Mouse (Mus musculus): ENCODE measurements around the gene Gm37240. TPM values are rescaled to one million over a fixed set of nuclear protein-coding genes. Genes with fewer than 3 reads are reported as not detected.

Gm37240 gene
- polyA plus RNA-seq, 1 experiment from 2014 or later = 0.67 TPM

DNA sequence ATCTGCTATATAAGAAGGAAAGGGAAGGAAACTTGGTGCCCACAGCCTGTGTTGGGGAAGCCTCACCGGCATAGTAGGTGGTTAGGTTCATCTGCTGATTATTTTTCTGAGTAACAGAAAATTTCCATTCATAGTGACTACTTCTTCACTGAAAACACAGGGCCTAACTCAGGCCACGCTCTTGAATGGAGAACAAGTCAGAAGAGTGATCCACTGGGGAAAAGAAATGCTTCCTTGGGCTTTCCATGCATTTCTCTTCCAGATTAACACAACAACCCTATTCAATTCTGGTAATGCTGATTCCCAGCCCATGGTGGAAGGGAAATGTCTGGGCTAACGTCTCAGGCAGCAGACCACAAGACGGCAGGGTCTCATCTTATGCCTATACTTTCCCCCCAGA is 188.8 kb downstream of the Gm37240 start:
- peak; percentile 4 for DNase-seq (ENCODE audit: low spot score, missing footprints)
- Histone ChIP-seq H3K9me3 (ENCODE audit: control insufficient read depth, low read length) (no peaks in the 10 kb centered on the region), H3K9ac (ENCODE audit: low read length) (no peak overlapping the region), H3K27ac (ENCODE audit: low read depth, low read length) (no peak overlapping the region), H3K4me1 (ENCODE audit: control insufficient read depth, insufficient read depth, low read length) (no peaks in the 10 kb centered on the region), H3K4me3 (ENCODE audit: low read depth, low read length) (no peak overlapping the region), H3K36me3 (ENCODE audit: control insufficient read depth, insufficient read depth, low read length) (no peaks in the 10 kb centered on the region), H3K27me3 (ENCODE audit: control insufficient read depth, insufficient read depth, low read length) (no peaks in the 10 kb centered on the region), H3K4me2 (no peak overlapping the region)
- ATAC-seq (ENCODE audit: low FRiP score) = no peak
- WGBS = 81% methylated on average over 4 of the region's 4 CpGs

DNA sequence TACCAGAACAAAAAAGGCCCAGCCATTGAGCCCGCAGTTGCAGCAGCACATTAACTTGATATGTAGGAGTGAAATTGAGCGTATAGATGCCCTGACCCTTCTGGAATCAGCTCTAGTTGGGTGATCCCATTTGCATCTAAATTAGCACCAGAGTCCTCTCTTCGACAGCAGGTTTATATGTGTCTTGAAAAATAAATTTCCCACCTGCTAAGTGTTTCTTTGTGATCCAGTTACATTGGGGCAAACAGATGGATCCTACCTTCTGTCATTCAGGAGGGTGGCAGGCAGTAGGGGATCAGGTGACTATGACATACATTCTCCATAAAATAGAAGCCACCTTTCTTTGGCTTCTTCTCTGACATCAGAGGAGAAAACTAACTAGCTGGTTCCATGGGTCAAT is 192.3 kb downstream of the Gm37240 start:
- ATAC-seq (ENCODE audit: low FRiP score) = no peak
- peak; percentile 14 for DNase-seq (ENCODE audit: low spot score, missing footprints)
- 78% methylated on average over 3 of the region's 3 CpGs for WGBS

DNA sequence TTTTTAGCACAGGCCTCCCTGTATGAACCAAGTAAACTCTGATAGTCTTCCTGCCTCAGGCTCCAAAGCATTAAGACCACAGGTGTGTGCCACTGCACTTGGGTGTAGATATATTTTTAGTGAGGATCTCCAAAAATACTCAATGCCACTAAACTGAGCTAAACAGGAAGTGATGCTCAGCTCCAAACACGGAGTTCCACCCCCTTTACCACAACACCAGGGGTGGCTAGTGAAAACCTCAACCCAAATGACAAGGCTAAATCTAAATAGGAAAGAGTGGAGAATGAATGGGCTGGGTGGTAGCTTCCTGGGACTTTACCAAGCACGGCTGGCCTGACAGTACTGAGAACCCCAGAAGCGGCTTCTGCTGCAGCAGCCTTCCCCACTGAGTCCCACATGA is 194.3 kb downstream of the Gm37240 start:
- 45% methylated on average over 3 of the region's 3 CpGs for WGBS
- no peak overlapping the region for H3K27ac ChIP-seq (ENCODE audit: low read depth, low read length)
- H3K27me3 ChIP-seq (ENCODE audit: control insufficient read depth, insufficient read depth, low read length) = no peaks in the 10 kb centered on the region
- no peak overlapping the region for H3K4me3 ChIP-seq (ENCODE audit: low read depth, low read length)
- DNase-seq (ENCODE audit: low spot score, missing footprints) = no peak
- H3K9me3 ChIP-seq (ENCODE audit: control insufficient read depth, low read length) = no peaks in the 10 kb centered on the region
- H3K36me3 ChIP-seq (ENCODE audit: control insufficient read depth, insufficient read depth, low read length) = no peaks in the 10 kb centered on the region
- H3K4me1 ChIP-seq (ENCODE audit: control insufficient read depth, insufficient read depth, low read length) = no peaks in the 10 kb centered on the region
- H3K4me2 ChIP-seq = no peak overlapping the region
- H3K9ac ChIP-seq (ENCODE audit: low read length) = no peak overlapping the region
- ATAC-seq (ENCODE audit: low FRiP score) = no peak

More for the DNA sequence above, 192.3 kb downstream of the Gm37240 start:
- Histone ChIP-seq H3K4me1 (ENCODE audit: control insufficient read depth, insufficient read depth, low read length) (no peaks in the 10 kb centered on the region), H3K4me2 (no peak overlapping the region), H3K36me3 (ENCODE audit: control insufficient read depth, insufficient read depth, low read length) (no peaks in the 10 kb centered on the region), H3K9me3 (ENCODE audit: control insufficient read depth, low read length) (no peaks in the 10 kb centered on the region), H3K27ac (ENCODE audit: low read depth, low read length) (no peak overlapping the region), H3K9ac (ENCODE audit: low read length) (no peak overlapping the region), H3K27me3 (ENCODE audit: control insufficient read depth, insufficient read depth, low read length) (no peaks in the 10 kb centered on the region), H3K4me3 (ENCODE audit: low read depth, low read length) (no peak overlapping the region)

DNA sequence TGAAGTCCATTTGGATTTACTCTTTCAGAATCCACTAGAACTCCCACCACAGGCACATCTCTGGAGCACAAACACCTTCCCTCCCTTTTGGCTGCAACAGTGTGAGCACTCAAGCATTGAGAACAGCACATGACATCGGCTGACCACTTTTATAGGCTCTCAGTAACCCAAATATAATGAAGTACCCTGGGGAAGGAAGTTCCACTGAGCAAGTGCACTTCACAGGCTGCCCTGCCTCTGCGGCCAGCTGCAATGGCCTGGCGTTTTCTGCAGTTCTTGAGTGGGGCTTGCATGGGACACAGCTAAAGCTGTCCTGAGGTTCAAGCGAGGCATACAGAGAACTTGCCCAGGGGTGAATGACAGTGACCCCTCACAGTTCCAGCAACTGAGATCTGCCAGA is 196.2 kb downstream of the Gm37240 start:
- 68% methylated on average over 4 of the region's 4 CpGs for WGBS
- Histone ChIP-seq H3K4me3 (ENCODE audit: low read depth, low read length) (no peak overlapping the region), H3K27me3 (ENCODE audit: control insufficient read depth, insufficient read depth, low read length) (no peaks in the 10 kb centered on the region)

DNA sequence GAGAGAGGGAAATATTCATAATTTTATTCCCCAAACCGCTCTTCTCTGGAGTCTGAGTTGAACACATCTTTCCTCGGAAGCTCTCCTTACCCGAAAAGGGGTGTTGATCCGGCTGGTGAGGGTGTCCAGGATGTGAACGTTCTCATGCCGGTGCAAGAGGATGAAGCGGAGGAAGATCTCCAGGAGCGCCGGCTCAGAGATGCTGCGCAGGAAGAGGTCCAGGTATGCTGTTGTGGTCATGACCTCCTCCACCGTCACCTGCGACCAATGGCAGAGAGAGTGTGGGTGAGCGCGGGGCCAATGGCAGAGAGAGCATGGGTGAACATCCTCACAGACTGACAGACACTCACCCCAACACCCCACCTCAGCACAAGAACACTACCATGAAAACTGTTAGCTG is 199.0 kb downstream of the Gm37240 start:
- Histone ChIP-seq H3K27ac (ENCODE audit: low read depth, low read length) (no peak overlapping the region), H3K27me3 (ENCODE audit: control insufficient read depth, insufficient read depth, low read length) (no peaks in the 10 kb centered on the region), H3K36me3 (ENCODE audit: control insufficient read depth, insufficient read depth, low read length) (no peaks in the 10 kb centered on the region), H3K4me2 (no peak overlapping the region), H3K4me1 (ENCODE audit: control insufficient read depth, insufficient read depth, low read length) (no peaks in the 10 kb centered on the region), H3K9me3 (ENCODE audit: control insufficient read depth, low read length) (no peaks in the 10 kb centered on the region), H3K4me3 (ENCODE audit: low read depth, low read length) (no peak overlapping the region), H3K9ac (ENCODE audit: low read length) (no peak overlapping the region)
- DNase-seq (ENCODE audit: low spot score, missing footprints) = no peak
- ATAC-seq (ENCODE audit: low FRiP score) = no peak
- 94% methylated on average over 14 of the region's 14 CpGs for WGBS

More for the DNA sequence above, 196.2 kb downstream of the Gm37240 start:
- no peaks in the 10 kb centered on the region for H3K4me1 ChIP-seq (ENCODE audit: control insufficient read depth, insufficient read depth, low read length)
- no peak overlapping the region for H3K9ac ChIP-seq (ENCODE audit: low read length)
- H3K27ac ChIP-seq (ENCODE audit: low read depth, low read length) = no peak overlapping the region
- DNase-seq (ENCODE audit: low spot score, missing footprints) (peak; percentile 79), ATAC-seq (ENCODE audit: low FRiP score) (no peak)
- no peaks in the 10 kb centered on the region for H3K36me3 ChIP-seq (ENCODE audit: control insufficient read depth, insufficient read depth, low read length)
- no peaks in the 10 kb centered on the region for H3K9me3 ChIP-seq (ENCODE audit: control insufficient read depth, low read length)
- H3K4me2 ChIP-seq = no peak overlapping the region

DNA sequence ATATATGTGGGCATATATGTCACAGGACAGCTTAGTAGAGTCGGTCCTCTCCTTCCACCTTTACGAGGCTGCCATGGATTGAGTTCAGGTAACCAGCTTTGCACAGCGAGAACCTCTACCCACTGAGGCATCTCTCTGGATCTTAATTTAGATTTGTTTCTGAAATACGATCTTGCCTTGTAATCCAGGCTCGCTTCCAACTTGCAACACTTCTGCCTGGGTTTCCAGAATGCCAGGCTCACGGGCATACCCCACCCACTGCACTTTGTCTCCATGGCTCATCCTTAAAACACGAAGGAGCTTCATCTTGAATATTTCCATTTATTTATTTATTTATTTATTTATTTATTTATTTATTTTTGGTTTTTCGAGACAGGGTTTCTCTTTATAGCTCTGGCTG is 202.0 kb downstream of the Gm37240 start:
- ATAC-seq (ENCODE audit: low FRiP score) = no peak
- DNase-seq (ENCODE audit: low spot score, missing footprints) = peak; percentile 17
- Histone ChIP-seq H3K27me3 (ENCODE audit: control insufficient read depth, insufficient read depth, low read length) (no peaks in the 10 kb centered on the region), H3K27ac (ENCODE audit: low read depth, low read length) (no peak overlapping the region), H3K36me3 (ENCODE audit: control insufficient read depth, insufficient read depth, low read length) (no peaks in the 10 kb centered on the region), H3K4me3 (ENCODE audit: low read depth, low read length) (no peak overlapping the region), H3K9ac (ENCODE audit: low read length) (no peak overlapping the region), H3K9me3 (ENCODE audit: control insufficient read depth, low read length) (no peaks in the 10 kb centered on the region), H3K4me1 (ENCODE audit: control insufficient read depth, insufficient read depth, low read length) (peaks cover 2% of the 10 kb centered on the region; the same call in 1 of the 2 replicates), H3K4me2 (no peak overlapping the region)
- 86% methylated on average over 8 of the region's 8 CpGs for WGBS

DNA sequence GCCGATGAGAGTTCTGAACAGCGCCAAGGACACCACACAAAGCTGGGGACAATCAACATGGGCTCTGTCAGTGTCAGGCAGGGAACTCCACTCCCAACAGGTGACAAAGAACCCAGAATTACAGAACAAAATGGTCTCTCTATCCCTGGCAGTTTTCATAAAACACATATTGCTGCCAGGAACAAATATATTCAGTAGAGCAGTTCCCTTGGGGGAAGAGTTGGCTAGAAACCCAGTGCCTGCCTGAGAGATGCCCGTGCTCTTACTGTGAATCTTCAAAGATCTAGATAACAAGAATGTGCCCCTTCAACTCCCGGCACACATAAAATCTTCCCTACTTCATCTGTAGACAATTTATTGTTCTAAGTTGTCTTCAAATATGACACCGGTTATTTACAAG is 203.7 kb downstream of the Gm37240 start:
- no peak overlapping the region for H3K4me3 ChIP-seq (ENCODE audit: low read depth, low read length)
- H3K36me3 ChIP-seq (ENCODE audit: control insufficient read depth, insufficient read depth, low read length) = no peaks in the 10 kb centered on the region
- peaks cover 2% of the 10 kb centered on the region; the same call in 1 of the 2 replicates for H3K4me1 ChIP-seq (ENCODE audit: control insufficient read depth, insufficient read depth, low read length)
- no peak for ATAC-seq (ENCODE audit: low FRiP score)
- no peak overlapping the region for H3K27ac ChIP-seq (ENCODE audit: low read depth, low read length)
- 91% methylated on average over 5 of the region's 5 CpGs for WGBS
- H3K9ac ChIP-seq (ENCODE audit: low read length) = no peak overlapping the region
- no peaks in the 10 kb centered on the region for H3K27me3 ChIP-seq (ENCODE audit: control insufficient read depth, insufficient read depth, low read length)
- H3K9me3 ChIP-seq (ENCODE audit: control insufficient read depth, low read length) = no peaks in the 10 kb centered on the region
- peak; percentile 76 for DNase-seq (ENCODE audit: low spot score, missing footprints)
- no peak overlapping the region for H3K4me2 ChIP-seq

DNA sequence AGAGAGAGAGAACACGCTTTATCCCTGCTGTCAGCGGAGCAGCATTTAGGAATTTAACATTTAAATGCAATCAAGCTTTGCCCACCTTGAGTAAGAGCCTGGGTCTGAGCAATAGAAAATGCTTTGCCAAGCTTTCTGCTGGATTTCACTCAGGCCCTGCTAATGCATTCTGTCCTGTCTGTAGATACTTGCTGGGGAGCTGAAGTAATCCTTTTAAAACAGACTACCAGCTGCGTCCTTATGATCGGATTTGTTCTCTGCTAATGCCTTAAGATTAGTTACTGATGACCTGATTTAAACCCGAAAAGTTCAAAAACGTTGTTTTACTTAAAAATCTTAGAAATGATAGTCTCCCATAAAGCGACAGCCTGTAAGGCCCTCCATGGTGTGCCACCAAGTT is 206.2 kb downstream of the Gm37240 start:
- no peak for ATAC-seq (ENCODE audit: low FRiP score)
- Histone ChIP-seq H3K27ac (ENCODE audit: low read depth, low read length) (no peak overlapping the region), H3K9ac (ENCODE audit: low read length) (no peak overlapping the region), H3K4me1 (ENCODE audit: control insufficient read depth, insufficient read depth, low read length) (peaks cover 2% of the 10 kb centered on the region; the same call in 1 of the 2 replicates), H3K4me2 (no peak overlapping the region), H3K4me3 (ENCODE audit: low read depth, low read length) (no peak overlapping the region), H3K27me3 (ENCODE audit: control insufficient read depth, insufficient read depth, low read length) (no peaks in the 10 kb centered on the region), H3K9me3 (ENCODE audit: control insufficient read depth, low read length) (no peaks in the 10 kb centered on the region), H3K36me3 (ENCODE audit: control insufficient read depth, insufficient read depth, low read length) (no peaks in the 10 kb centered on the region)
- DNase-seq (ENCODE audit: low spot score, missing footprints) = peak; percentile 82
- WGBS = 41% methylated on average over 7 of the region's 7 CpGs

DNA sequence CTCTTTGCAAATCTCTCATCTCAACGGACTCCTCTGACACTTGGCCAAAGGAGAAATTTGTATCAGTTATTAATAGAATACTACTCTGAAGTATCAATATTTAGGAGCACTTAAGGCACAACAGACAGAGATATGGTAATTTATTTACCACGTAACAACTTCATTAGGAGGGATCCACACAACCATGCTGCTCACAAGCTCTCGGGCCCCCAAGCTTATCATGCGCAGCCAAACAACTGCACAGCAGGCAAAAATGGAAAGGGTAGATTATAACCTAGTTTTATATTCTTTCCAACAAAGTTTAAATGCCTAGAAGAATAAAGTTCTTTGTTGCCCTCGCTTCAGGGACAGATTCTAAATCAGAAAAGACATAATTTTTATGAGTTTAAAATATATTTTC is 207.4 kb downstream of the Gm37240 start:
- no peak overlapping the region for H3K4me3 ChIP-seq (ENCODE audit: low read depth, low read length)
- no peaks in the 10 kb centered on the region for H3K9me3 ChIP-seq (ENCODE audit: control insufficient read depth, low read length)
- WGBS = 88% methylated on average over 5 of the region's 5 CpGs
- H3K27ac ChIP-seq (ENCODE audit: low read depth, low read length) = no peak overlapping the region
- H3K4me1 ChIP-seq (ENCODE audit: control insufficient read depth, insufficient read depth, low read length) = peaks cover 2% of the 10 kb centered on the region; the same call in 1 of the 2 replicates
- no peak overlapping the region for H3K4me2 ChIP-seq
- ATAC-seq (ENCODE audit: low FRiP score) (no peak), DNase-seq (ENCODE audit: low spot score, missing footprints) (peak; percentile 68)
- H3K36me3 ChIP-seq (ENCODE audit: control insufficient read depth, insufficient read depth, low read length) = no peaks in the 10 kb centered on the region
- H3K9ac ChIP-seq (ENCODE audit: low read length) = no peak overlapping the region
- no peaks in the 10 kb centered on the region for H3K27me3 ChIP-seq (ENCODE audit: control insufficient read depth, insufficient read depth, low read length)

All from midbrain, embryonic 11.5 days (tissue).